Mouse (Mus musculus): ENCODE results near the gene Kcnq1. TPM values are rescaled to one million over a fixed set of nuclear protein-coding genes. Genes with fewer than 3 reads are reported as not detected.

The Kcnq1 gene
- polyA plus RNA-seq, 2 experiments from 2014 or later: not detected

GRCm38 (mm10) chr7:143373265-143373664, 267.1 kb downstream of the Kcnq1 start:
- ATAC-seq: no peak

- no peak for ATAC-seq
These were observed 269.8 kb downstream of the Kcnq1 start for GRCm38 (mm10) chr7:143375945-143376344.

DNA sequence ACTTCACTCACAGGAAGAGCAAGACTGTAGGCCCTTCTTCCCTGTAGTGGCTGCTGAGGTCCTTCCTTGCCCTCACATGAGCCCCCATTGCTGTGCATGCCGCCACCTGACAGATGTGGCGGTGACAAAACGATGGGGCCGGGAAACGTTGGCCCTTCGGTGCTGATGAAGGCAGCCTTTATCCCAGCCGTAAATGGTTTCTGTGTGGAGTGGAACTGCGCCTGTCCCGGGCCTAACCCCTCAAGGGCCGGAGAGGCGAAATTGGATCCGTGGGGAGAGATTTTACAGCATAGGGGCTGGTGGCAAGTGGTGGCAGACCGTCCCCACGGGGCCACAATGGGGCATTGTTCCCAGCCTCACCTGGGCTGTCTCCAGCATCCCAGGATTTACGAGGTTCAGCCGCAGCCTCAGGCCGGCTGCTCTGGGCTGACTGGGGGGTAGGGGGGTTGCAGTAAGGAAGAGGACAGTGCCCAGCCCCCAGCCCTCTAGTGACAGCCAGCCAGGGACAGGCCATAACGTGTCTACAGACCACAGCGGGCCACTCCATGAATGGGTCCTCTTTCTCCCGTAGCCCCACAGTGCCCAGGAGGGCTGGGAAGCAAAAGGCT, 274.4 kb downstream of the Kcnq1 start:
- no peak for ATAC-seq

- ATAC-seq: no peak
These were observed 280.5 kb downstream of the Kcnq1 start for GRCm38 (mm10) chr7:143386632-143387031.

DNA sequence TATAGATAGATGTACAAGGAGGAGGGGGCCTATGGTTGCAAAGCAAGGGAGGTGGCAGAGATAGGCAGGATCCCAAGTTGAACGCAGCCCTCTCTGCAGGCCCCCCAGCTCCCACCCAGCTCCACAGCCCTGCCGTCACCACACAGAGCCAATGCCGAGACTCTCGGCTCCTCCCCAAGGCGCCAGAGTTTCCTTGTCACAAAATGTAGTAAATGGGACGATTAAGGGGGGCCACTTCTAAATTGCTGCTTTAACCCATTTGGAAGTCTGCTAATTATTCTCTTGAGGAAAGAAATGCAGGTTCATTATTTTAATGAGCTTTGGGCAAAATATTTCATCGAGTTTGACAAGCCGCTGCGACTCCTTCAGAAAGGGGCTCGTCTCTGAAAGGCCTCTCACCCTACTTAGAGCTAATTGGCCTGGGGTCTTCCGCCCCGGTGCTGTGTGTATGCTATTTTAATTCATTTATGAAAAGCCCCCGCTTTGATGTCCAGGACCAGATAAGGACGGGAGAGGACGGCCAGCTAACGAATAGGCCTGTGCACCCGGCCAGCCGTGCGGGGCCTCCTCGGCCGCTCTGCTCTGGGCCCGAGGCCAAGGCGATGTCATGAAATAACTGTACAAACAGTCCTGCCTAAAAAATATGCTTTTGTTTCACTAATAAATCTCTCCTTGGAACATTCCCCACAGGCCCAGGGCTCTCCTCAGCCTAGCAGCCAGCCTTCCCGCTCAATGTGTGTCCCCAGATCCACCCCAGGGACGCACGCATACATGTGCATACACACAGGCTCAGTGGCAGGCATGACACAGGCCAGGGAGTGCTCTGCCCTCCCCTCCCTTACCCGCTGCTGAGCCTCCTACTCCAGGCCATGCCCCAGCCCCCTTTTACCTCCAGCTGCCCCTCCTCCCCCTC, 282.9 kb downstream of the Kcnq1 start:
- ATAC-seq: no peak

DNA sequence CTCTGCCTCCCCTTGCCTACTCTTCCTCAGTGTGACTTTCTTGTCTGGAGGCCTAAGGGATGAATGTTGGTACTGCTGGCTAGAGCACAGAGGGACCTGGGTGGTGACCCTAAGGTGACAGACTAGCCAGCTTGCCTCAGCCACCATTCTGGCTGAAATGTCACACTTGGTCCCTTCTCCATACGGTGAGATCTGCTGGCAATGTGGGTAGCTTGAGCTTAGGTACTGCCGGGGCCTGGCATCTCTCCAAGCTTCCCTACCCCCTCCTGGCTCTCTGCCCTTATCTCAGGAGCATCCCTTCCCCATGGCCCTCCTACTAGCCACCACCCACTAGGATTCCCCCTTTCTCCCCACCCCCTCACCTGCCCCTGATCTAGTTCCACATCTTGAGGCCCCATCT, 283.7 kb downstream of the Kcnq1 start:
- no peak for ATAC-seq

- ATAC-seq: no peak
These were observed 284.3 kb downstream of the Kcnq1 start for GRCm38 (mm10) chr7:143390277-143390948.

DNA sequence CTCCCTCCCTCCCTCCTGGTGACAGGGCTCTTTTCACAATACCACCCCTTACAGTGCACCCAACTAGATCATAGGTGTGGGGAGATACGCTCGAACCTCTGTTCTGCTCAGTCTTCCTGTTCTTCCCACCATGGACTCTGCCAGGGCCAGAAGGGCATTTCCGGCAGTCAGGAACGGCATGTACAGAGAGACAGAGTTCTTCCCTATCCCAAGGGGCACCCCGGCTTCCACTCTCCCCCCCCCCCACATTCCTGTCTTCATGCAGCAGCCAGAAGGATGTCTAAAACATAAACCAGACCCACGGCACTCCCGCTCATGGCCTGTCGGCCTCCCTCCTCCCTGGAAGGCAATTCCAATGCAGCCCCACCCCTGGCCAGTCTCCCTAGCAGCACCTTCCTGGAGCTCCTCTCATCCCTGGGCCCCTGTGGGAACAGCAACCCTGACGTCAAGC, 289.0 kb downstream of the Kcnq1 start:
- ATAC-seq: no peak

DNA sequence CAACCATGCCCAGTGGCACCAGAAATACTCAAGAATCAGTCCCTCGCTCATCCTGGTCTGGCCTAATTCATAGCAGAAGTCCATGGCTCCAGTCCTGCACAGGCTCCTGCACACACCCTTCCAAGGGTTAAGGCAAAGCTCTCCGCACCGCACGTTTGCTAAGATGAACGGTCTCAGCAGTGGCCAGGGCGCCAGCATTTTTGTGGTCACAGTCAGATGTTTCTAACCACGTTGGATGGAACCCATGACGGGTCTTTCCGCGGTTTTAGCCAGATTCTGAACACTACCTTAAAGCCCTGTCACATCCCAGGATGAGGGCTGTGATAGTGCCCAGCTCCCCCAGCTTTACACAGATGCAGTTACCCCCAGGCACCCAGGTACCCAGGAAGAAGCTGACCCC, 293.6 kb downstream of the Kcnq1 start:
- no peak for ATAC-seq

- no peak for ATAC-seq
These were observed 294.4 kb downstream of the Kcnq1 start for GRCm38 (mm10) chr7:143400599-143400998.

- ATAC-seq: no peak
These were observed 295.4 kb downstream of the Kcnq1 start for GRCm38 (mm10) chr7:143401429-143402016.

DNA sequence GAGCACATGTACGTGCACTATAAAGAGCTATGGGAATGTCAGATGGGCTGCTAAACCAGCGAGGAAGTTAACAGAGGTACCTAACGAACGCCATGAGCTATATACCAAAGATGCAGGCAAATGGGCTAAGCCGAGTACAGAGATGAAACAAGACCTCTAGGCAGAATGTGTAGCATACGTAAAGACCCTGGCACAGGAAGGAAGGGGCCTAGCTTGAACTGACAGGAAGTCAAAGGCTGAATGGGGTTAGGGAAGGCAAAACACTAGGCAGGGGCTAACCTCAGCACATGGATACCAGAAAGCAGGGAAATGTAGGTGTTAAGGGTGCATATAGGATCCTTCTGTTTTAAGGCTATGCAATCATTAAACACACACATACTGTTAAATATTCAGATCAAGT, 298.1 kb downstream of the Kcnq1 start:
- ATAC-seq: no peak

GRCm38 (mm10) chr7:143407931-143408501, 301.9 kb downstream of the Kcnq1 start:
- no peak for ATAC-seq

DNA sequence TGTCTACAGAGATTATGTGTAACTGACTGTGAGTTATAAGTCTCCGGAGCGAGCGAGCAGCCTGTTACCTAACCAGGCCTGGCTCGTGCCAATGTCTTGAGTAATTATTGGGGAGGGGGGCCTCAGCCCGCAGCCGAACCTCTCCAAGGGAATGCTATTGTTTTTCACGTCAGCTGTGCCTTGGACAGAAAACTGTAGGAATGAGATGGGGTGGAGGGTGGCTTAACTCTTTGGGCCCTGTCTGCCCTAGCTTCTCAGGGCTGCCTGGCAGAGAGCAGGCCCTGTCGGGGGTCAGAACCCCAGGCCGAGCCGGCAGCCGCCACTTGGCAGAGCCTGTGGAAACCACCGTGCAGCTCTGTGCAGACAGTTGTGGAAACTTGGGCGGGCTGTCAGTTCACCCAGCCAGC, 302.5 kb downstream of the Kcnq1 start:
- ATAC-seq: no peak

- no peak for ATAC-seq
These were observed 306.4 kb downstream of the Kcnq1 start for GRCm38 (mm10) chr7:143412606-143413005.

- no peak for ATAC-seq
These were observed 308.9 kb downstream of the Kcnq1 start for GRCm38 (mm10) chr7:143415070-143415469.

GRCm38 (mm10) chr7:143416406-143416805, 310.2 kb downstream of the Kcnq1 start:
- ATAC-seq: no peak

DNA sequence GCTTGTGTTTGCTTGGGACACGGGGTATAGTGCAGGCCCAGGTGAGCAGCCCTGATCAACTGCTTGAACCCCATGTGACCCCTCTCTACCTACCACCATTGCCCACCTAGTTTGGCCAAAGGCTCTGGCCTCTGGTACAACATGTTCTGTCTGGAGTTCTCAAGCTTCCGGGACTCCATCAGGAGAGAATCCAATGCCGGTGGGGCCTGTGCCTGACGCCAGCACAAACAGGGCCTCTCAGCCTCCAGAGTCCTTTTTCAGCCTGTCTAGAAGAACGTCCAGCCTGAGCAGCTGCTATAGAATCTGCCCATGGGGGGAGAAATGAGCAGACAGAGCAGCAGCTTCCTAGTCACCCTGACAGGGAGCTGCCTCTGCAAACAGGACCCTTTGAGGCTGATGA, 311.7 kb downstream of the Kcnq1 start:
- no peak for ATAC-seq

DNA sequence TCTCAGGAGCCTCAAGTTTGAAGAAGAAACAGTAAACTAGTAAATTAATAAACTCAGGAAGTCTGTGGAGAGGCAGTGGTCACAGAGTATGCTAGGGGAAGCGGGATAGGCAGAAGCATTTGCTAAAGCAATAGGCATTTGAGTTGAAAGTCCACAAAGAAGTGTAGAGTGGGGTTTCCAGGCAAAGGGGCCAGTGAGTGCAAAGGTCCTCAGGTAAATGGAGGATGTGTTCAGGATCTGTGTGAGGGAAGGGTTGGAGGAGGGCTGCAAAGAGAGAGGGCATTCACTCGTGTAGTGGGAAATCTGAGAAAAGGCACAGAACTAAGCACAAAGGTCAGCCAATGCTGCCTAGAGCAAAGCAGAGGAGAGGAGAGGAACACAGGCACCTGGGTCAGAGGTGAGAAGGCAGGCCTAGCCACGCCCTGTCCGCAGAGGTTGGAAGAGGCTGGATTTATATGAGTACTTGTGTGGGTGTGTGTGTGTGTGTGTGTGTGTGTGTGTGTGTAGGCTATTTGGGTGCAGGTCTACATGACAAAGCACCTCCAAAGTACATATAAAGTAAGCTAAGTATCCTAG, 313.5 kb downstream of the Kcnq1 start:
- no peak for ATAC-seq

- ATAC-seq: no peak
These were observed 322.1 kb downstream of the Kcnq1 start for GRCm38 (mm10) chr7:143428142-143428813.

GRCm38 (mm10) chr7:143428814-143429499, 322.8 kb downstream of the Kcnq1 start:
- ATAC-seq: no peak

Data from activated CD4-positive, CD25-positive, alpha-beta regulatory T cell, adult 4 months (primary cell).